Comparison of ENCODE assay signal across 7 mouse cellular contexts in genomic region chr9:62340301-62341122, GRCm38 (mm10). TPM values are rescaled to one million over a fixed set of nuclear protein-coding genes. Genes with fewer than 3 reads are reported as not detected.
DNase-seq lines count a peak whose midpoint lies in the region; ATAC-seq and TF ChIP-seq lines count a peak whose summit lies in the region.

No protein-coding gene starts in this region.

- ATAC-seq in lung, embryonic 14.5 days (ENCODE audit: insufficient read depth): peak; percentile 23; the same call in 1 of the 2 replicates
- ATAC-seq in hindbrain, embryonic 16.5 days: peak; percentile 46
- ATAC-seq in neural tube, embryonic 12.5 days (ENCODE audit: low FRiP score, low read depth): peak; percentile 18; the same call in 1 of the 2 replicates

- H3K36me3 ChIP-seq in lung, embryonic 14.5 days (ENCODE audit: insufficient read depth): no peaks in the 10 kb centered on the region
- H3K36me3 ChIP-seq in embryonic facial prominence, embryonic 10.5 days (replicated peaks): 0 out of 2 replicates have a peak, but pooled peaks cover 4% of the 10 kb centered on the region
- no peaks in the 10 kb centered on the region for H3K36me3 ChIP-seq in hindbrain, embryonic 16.5 days (ENCODE audit: control insufficient read depth, insufficient read depth, low read length)
- H3K36me3 ChIP-seq in neural tube, embryonic 12.5 days: no peaks in the 10 kb centered on the region

- H3K27ac ChIP-seq in lung, embryonic 14.5 days (ENCODE audit: low read depth): 0 out of 2 replicates have a peak overlapping the region, but pooled peaks have one; percentile 36
- H3K27ac ChIP-seq in embryonic facial prominence, embryonic 10.5 days (replicated peaks): peak overlapping the region; percentile 100
- peak overlapping the region; percentile 99 for H3K27ac ChIP-seq in hindbrain, embryonic 16.5 days (ENCODE audit: low read depth, low read length)
- peak overlapping the region; percentile 96 for H3K27ac ChIP-seq in neural tube, embryonic 12.5 days

- intact Hi-C loops in left cerebral cortex, postnatal 10 days (cut with DNase I): loop anchor here (5.0 kb wide), 1 partner anchor 212 kb away; no protein-coding TSS in a partner anchor
- intact Hi-C loops in gastrocnemius, postnatal 36 days (cut with DNase I): no loop called here

- 1% methylated on average over 38 of the region's 48 CpGs for WGBS in lung, embryonic 14.5 days
- WGBS in embryonic facial prominence, embryonic 10.5 days: 2% methylated on average over 48 of the region's 48 CpGs
- WGBS in hindbrain, embryonic 16.5 days: under 1% methylated on average over 48 of the region's 48 CpGs
- WGBS in neural tube, embryonic 12.5 days: 2% methylated on average over 48 of the region's 48 CpGs

- peak overlapping the region; percentile 89 for H3K4me2 ChIP-seq in lung, embryonic 14.5 days
- H3K4me2 ChIP-seq in hindbrain, embryonic 16.5 days (ENCODE audit: low read length): peak overlapping the region; percentile 84
- peak overlapping the region; percentile 83 for H3K4me2 ChIP-seq in neural tube, embryonic 12.5 days (replicated peaks)

- H3K4me1 ChIP-seq in lung, embryonic 14.5 days (ENCODE audit: insufficient read depth): peaks cover 6% of the 10 kb centered on the region
- H3K4me1 ChIP-seq in embryonic facial prominence, embryonic 10.5 days: peaks cover 35% of the 10 kb centered on the region
- H3K4me1 ChIP-seq in hindbrain, embryonic 16.5 days (ENCODE audit: control insufficient read depth, insufficient read depth, low read depth, low read length): peaks cover 15% of the 10 kb centered on the region
- H3K4me1 ChIP-seq in neural tube, embryonic 12.5 days: peaks cover 23% of the 10 kb centered on the region

- no peak for TF ChIP-seq CTCF in lung, embryonic 14.5 days (IDR thresholded peaks at IDR 0.05; ENCODE audit: low read depth)

- H3K27me3 ChIP-seq in lung, embryonic 14.5 days (ENCODE audit: insufficient read depth, low read length): no peaks in the 10 kb centered on the region
- no peaks in the 10 kb centered on the region for H3K27me3 ChIP-seq in embryonic facial prominence, embryonic 10.5 days (replicated peaks; ENCODE audit: low read depth, poor library complexity, severe bottlenecking)
- H3K27me3 ChIP-seq in hindbrain, embryonic 16.5 days (replicated peaks; ENCODE audit: control insufficient read depth, insufficient read depth, low read length): no peaks in the 10 kb centered on the region
- no peaks in the 10 kb centered on the region for H3K27me3 ChIP-seq in neural tube, embryonic 12.5 days (replicated peaks)

- no peak for DNase-seq in lung, embryonic 14.5 days
- DNase-seq in lung, postnatal 36 days: no peak
- DNase-seq in embryonic facial prominence, embryonic 10.5 days (ENCODE audit: low spot score): no peak
- no peak for DNase-seq in left cerebral cortex, postnatal 10 days (ENCODE audit: extremely low spot score in 1 of 2, low spot score in 2 of 2)
- DNase-seq in gastrocnemius, postnatal 36 days: no peak

- no peaks in the 10 kb centered on the region for H3K9me3 ChIP-seq in lung, embryonic 14.5 days (ENCODE audit: low read depth, low read length)
- no peaks in the 10 kb centered on the region for H3K9me3 ChIP-seq in embryonic facial prominence, embryonic 10.5 days
- H3K9me3 ChIP-seq in hindbrain, embryonic 16.5 days (ENCODE audit: control insufficient read depth, low read length): no peaks in the 10 kb centered on the region
- H3K9me3 ChIP-seq in neural tube, embryonic 12.5 days: no peaks in the 10 kb centered on the region

- peak overlapping the region; percentile 75 for H3K4me3 ChIP-seq in lung, embryonic 14.5 days (ENCODE audit: low read depth, low read length)
- peak overlapping the region; percentile 95 for H3K4me3 ChIP-seq in embryonic facial prominence, embryonic 10.5 days
- H3K4me3 ChIP-seq in hindbrain, embryonic 16.5 days (ENCODE audit: low read length): peak overlapping the region; percentile 58
- H3K4me3 ChIP-seq in neural tube, embryonic 12.5 days: peak overlapping the region; percentile 89

- H3K9ac ChIP-seq in lung, embryonic 14.5 days: peak overlapping the region; percentile 60
- H3K9ac ChIP-seq in hindbrain, embryonic 16.5 days (ENCODE audit: low read depth, low read length): peak overlapping the region; percentile 92
- peak overlapping the region; percentile 84 for H3K9ac ChIP-seq in neural tube, embryonic 12.5 days

RNA-seq across cellular contexts. Expression of gene Anp32a, which starts 0.6 kb away (rescaled TPM):
- 134 and 135 TPM in 2 replicates for polyA plus RNA-seq in lung, embryonic 14.5 days (2014; fragmentation: Nextera tagmentation; extraction: Ambion mirVana)
- polyA plus RNA-seq in embryonic facial prominence, embryonic 10.5 days (2016; fragmentation: Nextera tagmentation; extraction: Ambion mirVana): 208 and 232 TPM in 2 replicates
- polyA plus RNA-seq in hindbrain, embryonic 16.5 days (2015; fragmentation: Nextera tagmentation; extraction: Ambion mirVana): 115 and 156 TPM in 2 replicates
- polyA plus RNA-seq in neural tube, embryonic 12.5 days (2016; fragmentation: Nextera tagmentation; extraction: Ambion mirVana): 149 and 186 TPM in 2 replicates
- 100 to 1,000 TPM; 232 to 233 TPM for total RNA-seq in left cerebral cortex, postnatal 10 days (2021)
- total RNA-seq in gastrocnemius, postnatal 36 days (2021): 10 to 100 TPM; 60.8 to 62.9 TPM

RNA-seq across cellular contexts. Expression of gene Spesp1, which starts 58.5 kb away (rescaled TPM):
- polyA plus RNA-seq in lung, embryonic 14.5 days (2014; fragmentation: Nextera tagmentation; extraction: Ambion mirVana): not detected in 2 replicates
- polyA plus RNA-seq in embryonic facial prominence, embryonic 10.5 days (2016; fragmentation: Nextera tagmentation; extraction: Ambion mirVana): not detected in 2 replicates
- polyA plus RNA-seq in hindbrain, embryonic 16.5 days (2015; fragmentation: Nextera tagmentation; extraction: Ambion mirVana): not detected in 2 replicates
- polyA plus RNA-seq in neural tube, embryonic 12.5 days (2016; fragmentation: Nextera tagmentation; extraction: Ambion mirVana): not detected in 2 replicates
- total RNA-seq in left cerebral cortex, postnatal 10 days (2021): not detected
- not detected for total RNA-seq in gastrocnemius, postnatal 36 days (2021)

Comparison
In these comparisons a context has a peak if more than half of its experiments do, and no peak if none do; other contexts are left out.
1. H3K27ac ChIP-seq: peak in every context shown above with its lines; median percentile 100 in embryonic facial prominence, embryonic 10.5 days; 99 in hindbrain, embryonic 16.5 days; 96 in neural tube, embryonic 12.5 days; 36 in lung, embryonic 14.5 days.